Mouse (Mus musculus) forebrain, postnatal 0 days (tissue): ENCODE data around the gene Fam110a. TPM values are rescaled to one million over a fixed set of nuclear protein-coding genes. Genes with fewer than 3 reads are reported as not detected.

Source experiments
- ATAC-seq: fragments of 200-750 bp; cut with Nextera tagmentation; 2 replicates; pipeline ENCODE4 v1.8.0; 2017; ENCODE audit warnings: mild to moderate bottlenecking, moderate library complexity
- DNase-seq: peaks from one replicate; pipeline ENCODE4 v3.0.0-alpha.2; 2015
- H3K27ac ChIP-seq: fragments of 300-500 bp; sonication (generic); 2 replicates; pipeline ENCODE4 v1.5.1; 2014; ENCODE audit warnings: low read depth, mild to moderate bottlenecking, antibody characterized with exemption, low read length, moderate library complexity, mixed read lengths
- H3K27me3 ChIP-seq: fragments of 300-500 bp; sonication (generic); 2 replicates; pipeline ENCODE4 v1.6.1; 2014; ENCODE audit warnings: mild to moderate bottlenecking, low read length, mixed read lengths; ENCODE audit not compliant: insufficient read depth
- H3K36me3 ChIP-seq: fragments of 300-500 bp; sonication (generic); 2 replicates; pipeline ENCODE4 v1.6.1; 2014; ENCODE audit warnings: mild to moderate bottlenecking, moderate library complexity; ENCODE audit not compliant: insufficient read depth
- H3K4me1 ChIP-seq: fragments of 300-500 bp; sonication (generic); 2 replicates; pipeline ENCODE4 v1.6.1; 2014; ENCODE audit warnings: antibody characterized with exemption; ENCODE audit not compliant: insufficient read depth
- H3K4me2 ChIP-seq: fragments of 300-500 bp; sonication (generic); 2 replicates; pipeline ENCODE4 v1.6.1; 2014; ENCODE audit warnings: low read depth, mild to moderate bottlenecking, moderate library complexity
- H3K4me3 ChIP-seq: fragments of 300-500 bp; sonication (generic); 2 replicates; pipeline ENCODE4 v1.5.1; 2014; ENCODE audit warnings: low read depth, low read length, mixed read lengths
- H3K9ac ChIP-seq: fragments of 300-500 bp; sonication (generic); 2 replicates; pipeline ENCODE4 v1.6.1; 2014; ENCODE audit warnings: mild to moderate bottlenecking
- H3K9me3 ChIP-seq: fragments of 300-500 bp; sonication (generic); 2 replicates; pipeline ENCODE4 v1.6.1; 2016; ENCODE audit warnings: low read length
- CTCF ChIP-seq: sonication (generic); IDR thresholded peaks from 2 replicates; pipeline ENCODE4 v1.5.1; 2016; ENCODE audit warnings: antibody characterized with exemption, control low read depth, low read depth
- WGBS: fragments of 180-500 bp; shearing (Covaris S2); extraction: QIAGEN DNeasy Blood & Tissue Kit; methylation state at CpG from one replicate; pipeline ENCODE4 v1.1.7; 2014; 5-methylcytosine and 5-hydroxymethylcytosine counted together
- microRNA counts: library from miRNA; unstranded; fragments of <30 nt; microRNA quantifications from one replicate; lab custom pipeline; 2015
- microRNA-seq, 2 experiments: library from miRNA; unstranded; fragments of <30 nt; microRNA quantifications; one replicate each; pipeline ENCODE4; 2016
- polyA plus RNA-seq: library from polyadenylated mRNA; unstranded; fragments of >200 nt; fragmentation: Nextera tagmentation; extraction: Ambion mirVana; gene quantifications from 2 replicates; pipeline ENCODE4 v1.2.1, GENCODE M21; 2015
- total RNA-seq: library from RNA; depleted of rRNA; stranded (reverse); fragments of >200 nt; gene quantifications from 2 replicates; pipeline ENCODE4 v1.2.3, GENCODE M21; 2014; rRNA removed

Fam110a gene
- total and polyA plus RNA-seq, 2 experiments from 2014 or later, result 24.3 to 47.7 TPM

DNA sequence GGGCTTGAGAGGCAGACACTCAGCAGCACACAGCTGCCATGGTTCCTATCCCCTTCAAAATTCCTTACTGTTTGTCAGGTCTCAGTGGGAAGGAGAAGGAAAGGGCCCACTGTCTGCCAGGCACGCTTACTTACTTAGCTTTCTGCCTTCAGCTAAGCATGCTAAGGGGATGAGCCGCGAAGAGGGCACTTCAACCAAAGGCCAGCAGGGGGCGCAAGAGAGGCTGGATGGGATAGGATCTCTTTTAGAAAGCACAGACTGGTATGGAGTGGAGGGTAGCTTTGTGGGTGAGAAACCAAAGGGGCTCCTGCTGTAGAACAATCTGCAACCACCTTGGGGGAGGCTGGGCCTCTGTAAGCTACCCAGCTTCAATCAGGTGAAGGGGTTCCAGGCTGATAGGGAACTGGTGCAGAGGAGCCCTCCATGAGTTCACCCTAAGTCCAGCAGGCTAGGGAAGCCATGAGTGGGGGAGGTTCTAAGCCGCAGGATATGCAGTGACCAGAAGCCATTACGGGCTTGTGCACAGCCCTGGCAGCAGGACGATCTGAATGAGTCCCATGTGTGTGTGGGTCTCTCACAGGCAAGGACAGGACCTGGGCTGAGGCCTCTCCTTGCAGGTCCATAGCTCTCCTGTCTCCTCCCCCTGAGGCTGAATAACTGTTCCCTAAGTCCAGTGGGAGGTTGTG, 49.5 kb downstream of the Fam110a start:
- ATAC-seq, result peak; percentile 67
- H3K27me3 ChIP-seq, result no peaks in the 10 kb centered on the region
- no peaks in the 10 kb centered on the region for H3K36me3 ChIP-seq
- H3K9ac ChIP-seq, result no peak overlapping the region
- 37% methylated on average over 7 of the region's 7 CpGs for WGBS
- H3K4me2 ChIP-seq, result no peak overlapping the region
- DNase-seq, result peak; percentile 75
- H3K9me3 ChIP-seq, result no peaks in the 10 kb centered on the region
- peak; percentile 86 for TF ChIP-seq CTCF
- H3K4me1 ChIP-seq, result no peaks in the 10 kb centered on the region
- H3K4me3 ChIP-seq, result no peak overlapping the region
- H3K27ac ChIP-seq, result no peak overlapping the region

- WGBS, result 93% methylated on average over 11 of the region's 11 CpGs
- no peak for TF ChIP-seq CTCF
- H3K36me3 ChIP-seq, result no peaks in the 10 kb centered on the region
Measured at GRCm38 (mm10) chr2:151927103-151927502, 52.9 kb downstream of the Fam110a start.

DNA sequence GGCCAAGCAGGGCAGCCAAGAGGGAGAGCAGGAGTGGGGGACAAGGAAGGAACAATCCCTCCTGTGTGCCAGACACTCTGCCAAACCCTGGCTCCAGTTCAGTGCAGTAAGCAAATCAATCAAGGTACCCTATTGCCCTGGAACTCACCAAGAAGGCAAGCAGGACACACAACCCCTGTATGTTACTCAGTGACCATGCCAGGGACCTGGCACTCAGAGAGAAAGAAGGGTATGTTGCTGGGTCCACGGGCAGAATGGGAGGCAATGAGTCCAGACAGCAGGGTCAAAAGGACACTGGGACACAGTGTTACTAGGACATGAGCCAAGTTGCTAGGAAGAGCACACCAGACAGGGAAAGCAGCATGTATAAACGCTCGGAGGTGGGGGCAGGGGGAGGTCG, 54.3 kb downstream of the Fam110a start:
- no peak overlapping the region for H3K4me3 ChIP-seq
- 67% methylated on average over 4 of the region's 4 CpGs for WGBS
- ATAC-seq, result 0 out of 2 replicates have a peak, but pooled peaks have one; percentile 18

More at GRCm38 (mm10) chr2:151927103-151927502, 52.9 kb downstream of the Fam110a start:
- no peak overlapping the region for H3K4me3 ChIP-seq
- H3K4me1 ChIP-seq, result no peaks in the 10 kb centered on the region
- H3K9me3 ChIP-seq, result no peaks in the 10 kb centered on the region
- no peak overlapping the region for H3K4me2 ChIP-seq
- no peaks in the 10 kb centered on the region for H3K27me3 ChIP-seq
- no peak overlapping the region for H3K9ac ChIP-seq
- H3K27ac ChIP-seq, result no peak overlapping the region
- ATAC-seq (no peak), DNase-seq (no peak)

DNA sequence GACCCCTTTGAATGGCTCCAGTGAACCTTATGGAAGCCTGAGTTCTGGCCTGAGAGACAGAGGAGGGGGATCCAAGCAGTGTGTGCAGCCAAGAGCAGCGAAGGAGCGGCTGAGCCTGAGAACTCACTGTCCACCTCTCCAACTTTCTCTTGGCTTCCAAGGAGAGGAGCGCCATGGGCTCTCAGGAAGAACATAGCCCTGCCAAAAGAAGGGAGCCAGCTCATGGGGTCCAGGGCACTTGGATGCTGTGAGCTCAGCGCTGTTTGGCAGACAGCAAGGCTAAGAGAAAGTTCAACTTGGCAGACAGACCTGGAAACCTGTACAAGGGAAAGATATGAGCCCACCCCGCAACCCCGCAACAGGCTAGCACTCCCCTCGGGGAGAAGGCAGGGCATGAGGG, 55.7 kb downstream of the Fam110a start:
- H3K4me3 ChIP-seq, result no peak overlapping the region
- TF ChIP-seq CTCF, result no peak
- no peaks in the 10 kb centered on the region for H3K27me3 ChIP-seq
- DNase-seq (no peak), ATAC-seq (no peak)
- no peaks in the 10 kb centered on the region for H3K36me3 ChIP-seq
- no peak overlapping the region for H3K4me2 ChIP-seq
- H3K9ac ChIP-seq, result no peak overlapping the region
- H3K4me1 ChIP-seq, result no peaks in the 10 kb centered on the region
- no peaks in the 10 kb centered on the region for H3K9me3 ChIP-seq
- 79% methylated on average over 7 of the region's 7 CpGs for WGBS
- H3K27ac ChIP-seq, result no peak overlapping the region

More for the DNA sequence above, 54.3 kb downstream of the Fam110a start:
- Histone ChIP-seq H3K36me3 (no peaks in the 10 kb centered on the region), H3K9ac (no peak overlapping the region), H3K27ac (no peak overlapping the region), H3K27me3 (no peaks in the 10 kb centered on the region), H3K9me3 (no peaks in the 10 kb centered on the region), H3K4me2 (no peak overlapping the region), H3K4me1 (no peaks in the 10 kb centered on the region)
- TF ChIP-seq CTCF, result no peak
- no peak for DNase-seq

GRCm38 (mm10) chr2:151921596-151921995, 58.4 kb downstream of the Fam110a start:
- no peak overlapping the region for H3K27ac ChIP-seq
- no peak for ATAC-seq
- 55% methylated on average over 4 of the region's 4 CpGs for WGBS
- H3K4me3 ChIP-seq, result no peak overlapping the region
- H3K9ac ChIP-seq, result no peak overlapping the region
- no peak for TF ChIP-seq CTCF
- H3K9me3 ChIP-seq, result no peaks in the 10 kb centered on the region
- no peak for DNase-seq
- H3K4me1 ChIP-seq, result no peaks in the 10 kb centered on the region
- no peaks in the 10 kb centered on the region for H3K27me3 ChIP-seq
- H3K4me2 ChIP-seq, result no peak overlapping the region
- H3K36me3 ChIP-seq, result no peaks in the 10 kb centered on the region

DNA sequence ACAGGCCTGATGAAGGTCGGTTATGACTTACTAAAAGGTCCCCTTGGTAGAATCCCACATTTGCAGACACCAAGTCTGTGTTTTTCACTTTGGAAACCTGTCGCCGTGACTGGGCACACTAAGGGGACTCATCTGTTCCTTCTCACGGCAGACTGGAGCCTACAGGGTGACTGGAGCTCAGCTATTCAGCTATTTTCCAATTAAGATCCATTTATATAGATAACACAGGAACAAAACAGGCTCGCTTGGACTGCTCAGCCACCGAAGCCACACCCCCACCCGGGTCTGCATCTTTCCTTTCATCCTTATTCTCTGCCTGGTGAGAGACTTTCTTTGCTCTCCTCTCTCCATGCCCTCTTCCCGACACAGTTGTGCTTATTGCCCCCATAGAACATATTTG, 59.0 kb downstream of the Fam110a start:
- DNase-seq, result no peak
- Histone ChIP-seq H3K4me3 (no peak overlapping the region), H3K4me2 (no peak overlapping the region), H3K27me3 (no peaks in the 10 kb centered on the region), H3K36me3 (no peaks in the 10 kb centered on the region), H3K9me3 (no peaks in the 10 kb centered on the region), H3K27ac (no peak overlapping the region), H3K9ac (no peak overlapping the region), H3K4me1 (no peaks in the 10 kb centered on the region)
- no peak for ATAC-seq
- no peak for TF ChIP-seq CTCF
- 39% methylated on average over 8 of the region's 8 CpGs for WGBS

MicroRNAs within 50 kb of the gene (microRNA counts, 519-probe panel; counts per million panel counts)
- microRNA mmu-miR-1953 (lab: Ali Mortazavi, UCI), result not detected

Small RNA genes lying within 50 kb of the gene (microRNA-seq; reads per million reads assigned to microRNA genes)
- gene Mir1953, result 0 reads per million in 2 experiments

Other genes starting within 250 kb of the Fam110a start
- gene Psmf1, start 236.0 kb downstream of the Fam110a start, total RNA-seq, result 33.9 and 47.6 TPM in 2 replicates
- 64.6 and 69.7 TPM in 2 replicates for gene Psmf1, start 236.0 kb downstream of the Fam110a start, polyA plus RNA-seq
- 0.08 and 0.10 TPM in 2 replicates for gene Rspo4, start 137.3 kb downstream of the Fam110a start, total RNA-seq
- 0.38 and 0.90 TPM in 2 replicates for gene Rspo4, start 137.3 kb downstream of the Fam110a start, polyA plus RNA-seq
- 0.08 and 0.43 TPM in 2 replicates for gene Angpt4, start 69.0 kb downstream of the Fam110a start, total RNA-seq
- gene Angpt4, start 69.0 kb downstream of the Fam110a start, polyA plus RNA-seq, result 0.06 and 0.19 TPM in 2 replicates
- 0.92 and 2.2 TPM in 2 replicates for gene Slc52a3, start 16.3 kb upstream of the Fam110a start, total RNA-seq
- gene Slc52a3, start 16.3 kb upstream of the Fam110a start, polyA plus RNA-seq, result 2.0 TPM in 2 replicates
- 7.4 and 8.5 TPM in 2 replicates for gene Scrt2, start 101.3 kb upstream of the Fam110a start, total RNA-seq
- 3.7 and 4.3 TPM in 2 replicates for gene Scrt2, start 101.3 kb upstream of the Fam110a start, polyA plus RNA-seq
- 18.4 and 27.3 TPM in 2 replicates for gene Srxn1, start 125.3 kb upstream of the Fam110a start, total RNA-seq
- 11.9 and 16.4 TPM in 2 replicates for gene Srxn1, start 125.3 kb upstream of the Fam110a start, polyA plus RNA-seq
- 1.6 TPM in 1 of 2 replicates, not detected in the other for gene Tcf15, start 163.3 kb upstream of the Fam110a start, total RNA-seq
- 0.69 and 1.1 TPM in 2 replicates for gene Tcf15, start 163.3 kb upstream of the Fam110a start, polyA plus RNA-seq
- 193 and 219 TPM in 2 replicates for gene Csnk2a1, start 246.6 kb upstream of the Fam110a start, total RNA-seq
- gene Csnk2a1, start 246.6 kb upstream of the Fam110a start, polyA plus RNA-seq, result 98.1 and 112 TPM in 2 replicates